Mouse (Mus musculus) kidney, adult 2 months (tissue): ENCODE data around the gene 6030458C11Rik.

ENCODE experiments used
- CTCF ChIP-seq: fragments of 200-500 bp; conservative IDR thresholded peaks from 2 replicates; pipeline ENCODE4 v1.5.1; 2011; ENCODE audit warnings: low read depth, mild to moderate bottlenecking, control low read depth, low read length, moderate library complexity, mixed read lengths; ENCODE audit not compliant: insufficient read depth, insufficient read length
- POLR2A ChIP-seq: fragments of 200-500 bp; IDR thresholded peaks from one replicate; pipeline ENCODE4 v1.6.1; 2011; ENCODE audit warnings: low read depth, low read length, control low read depth

DNA sequence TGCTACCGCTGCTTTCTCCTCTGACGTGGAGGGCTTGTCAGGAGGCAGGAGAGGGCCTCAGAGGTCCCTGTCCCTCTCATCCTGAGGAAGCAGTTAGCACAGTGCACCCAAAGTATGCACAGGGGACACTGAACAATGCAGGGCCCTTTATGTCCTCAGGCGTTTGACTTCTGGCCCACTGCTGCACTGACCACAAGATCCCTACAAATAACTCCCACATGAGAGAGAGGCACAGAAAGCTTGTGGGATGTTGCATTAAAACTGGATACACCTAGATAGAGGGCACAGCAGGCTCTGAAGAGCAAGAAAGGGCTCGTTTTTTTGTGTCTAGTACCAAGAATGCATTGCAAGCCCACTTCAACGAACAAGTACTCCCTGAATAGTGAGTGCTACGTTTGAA, 30.1 kb downstream of the 6030458C11Rik start:
- TF ChIP-seq POLR2A (no peak), CTCF (no peak)
